Mouse (Mus musculus): ENCODE measurements at regions not wholly inside any gene's neighbourhood (a gene's known extent, or its start where the extent isn't known, plus 50 kb on each side); places are given as distances from the start of the nearest gene placed in this dataset.

- TF ChIP-seq CTCF (IDR thresholded peaks at IDR 0.05; ENCODE audit: low read depth) (no peak), EP300 (IDR thresholded peaks at IDR 0.05; ENCODE audit: low read depth) (no peak)
Measured at GRCm38 (mm10) chr16:91168398-91168797, 56.9 kb upstream of the Olig2 start.
